Mouse (Mus musculus) left cerebral cortex, adult 8-10 months (tissue): Measurements from ENCODE around the gene Dera. TPM values are rescaled to one million over a fixed set of nuclear protein-coding genes. Genes with fewer than 3 reads are reported as not detected.
A peak's percentile ranks its signal among the peaks of the same experiment; 100 is the strongest.

ENCODE experiments used
- DNase-seq, 2 experiments: peaks; one replicate each; pipeline ENCODE4 v3.0.0; 2022; ENCODE audit warnings: low spot score in 2 of 2
- total RNA-seq, 4 experiments: library from RNA; stranded (reverse); gene quantifications; 2 replicates each; pipeline ENCODE4 v1.2.4; 2022

Dera gene
- total RNA-seq, 4 experiments from 2014 or later: 3.1 to 6.4 (median 3.3) TPM

DNA sequence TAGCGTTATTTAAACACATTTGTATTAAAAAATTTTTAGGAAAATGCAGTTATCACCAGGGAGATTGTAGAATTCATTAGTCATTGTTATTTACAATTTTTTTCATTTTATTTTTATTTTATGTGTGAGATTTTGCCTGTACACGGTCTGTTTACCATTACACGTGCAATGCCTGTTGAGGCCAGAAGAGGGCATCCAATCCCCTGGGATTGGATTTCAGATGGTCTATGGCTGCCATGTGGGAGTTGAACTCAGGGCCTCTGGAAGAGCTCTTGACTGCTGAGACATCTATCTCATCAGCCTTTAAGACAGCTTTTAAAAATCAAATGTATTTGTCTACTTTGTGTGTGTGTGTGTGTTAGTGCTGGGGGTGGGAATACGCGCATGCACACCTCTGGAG lies 2.0 kb downstream of the Dera start:
- no peak for DNase-seq

DNA sequence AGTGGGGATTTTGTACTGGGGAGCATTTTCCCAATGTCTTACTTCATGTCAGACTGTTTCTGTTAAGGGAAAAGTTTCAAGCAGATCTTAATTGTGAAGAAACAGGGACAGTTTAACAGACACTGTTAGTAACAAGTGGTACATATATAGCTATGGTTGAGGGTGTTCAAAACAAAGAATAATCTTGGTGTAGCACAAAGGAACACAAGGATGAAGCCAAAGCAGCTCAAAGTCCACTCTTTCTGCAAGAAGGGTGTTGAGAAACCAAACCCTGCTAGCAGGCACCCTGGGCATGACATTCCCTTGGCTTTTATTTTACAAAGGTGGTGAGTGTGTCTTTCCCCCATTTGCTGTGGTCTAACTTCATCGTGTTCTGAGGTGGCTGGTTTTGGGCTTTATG lies 3.5 kb downstream of the Dera start:
- no peak for DNase-seq

DNA sequence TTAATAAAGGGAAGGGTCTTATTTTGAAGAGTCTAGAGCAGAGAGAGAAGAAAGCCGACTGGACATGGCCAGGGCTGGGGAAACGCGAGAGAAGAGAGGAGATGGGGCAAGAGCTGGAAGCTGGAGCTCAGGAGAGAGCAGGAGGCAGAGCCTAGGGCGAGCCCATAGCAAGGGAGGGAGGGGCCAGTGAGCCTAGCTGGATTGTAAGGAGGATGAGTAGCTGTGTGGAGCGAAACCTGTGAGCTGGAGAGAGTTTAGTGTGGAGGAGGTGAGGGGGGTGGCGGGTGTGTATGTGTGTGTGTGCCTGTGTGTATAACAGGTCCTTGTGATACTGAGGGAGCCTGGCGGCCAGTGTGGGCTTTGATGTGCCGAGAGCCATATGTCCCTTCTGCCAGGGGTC lies 5.3 kb downstream of the Dera start:
- DNase-seq: peak in 1 of 2 experiments; percentile 18

DNA sequence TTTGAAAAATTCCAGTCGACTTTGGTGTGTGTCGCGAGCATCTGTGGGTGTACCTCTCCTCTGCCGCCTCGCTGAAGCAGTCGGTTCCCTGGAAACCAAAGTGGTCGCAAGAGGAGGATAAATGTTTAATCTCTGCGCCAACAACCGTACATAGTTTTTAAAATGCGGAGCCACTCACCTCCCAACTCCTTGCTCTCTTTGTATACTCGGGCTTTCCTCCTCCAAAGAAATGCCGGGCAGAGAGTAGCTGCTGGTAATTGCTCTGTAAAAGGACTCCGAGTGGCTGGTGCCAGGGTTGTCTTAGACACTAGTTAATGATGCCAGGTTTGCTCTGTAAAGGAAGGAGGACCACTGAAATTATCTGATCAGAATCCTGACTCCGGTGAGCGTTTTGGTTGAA lies 6.6 kb downstream of the Dera start:
- DNase-seq: peak in 1 of 2 experiments; percentile 20

DNA sequence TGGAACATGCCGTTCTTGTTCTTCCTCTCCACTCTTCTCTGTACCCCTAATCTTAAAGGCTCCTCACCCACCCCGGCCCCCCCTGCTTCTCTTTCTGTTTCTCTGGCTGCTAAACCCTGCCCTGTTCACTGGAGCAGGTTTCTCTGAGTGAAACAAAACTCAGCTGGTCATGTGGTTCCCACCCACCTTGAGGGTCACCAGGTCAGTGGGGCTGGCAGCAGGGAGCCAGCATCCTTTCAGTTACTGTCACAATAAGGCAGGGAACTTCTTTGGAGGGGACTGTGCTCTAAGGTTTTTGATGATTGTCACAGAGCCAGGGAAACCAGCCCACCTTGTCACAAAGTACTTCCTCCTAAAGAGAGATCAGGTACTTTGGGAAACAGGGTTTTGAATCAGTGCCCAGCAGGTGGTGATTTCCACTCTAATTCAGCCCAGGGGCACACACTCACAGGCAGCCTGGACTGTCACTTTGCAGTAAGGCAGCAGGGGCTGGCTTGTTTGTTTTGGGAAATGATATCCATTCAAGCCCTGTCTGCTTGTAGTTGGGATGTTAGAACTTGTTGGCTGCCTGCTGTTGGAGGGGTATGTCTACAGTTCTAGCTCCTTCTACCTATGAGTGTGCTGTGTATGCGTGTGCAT lies 10.3 kb downstream of the Dera start:
- no peak for DNase-seq

DNA sequence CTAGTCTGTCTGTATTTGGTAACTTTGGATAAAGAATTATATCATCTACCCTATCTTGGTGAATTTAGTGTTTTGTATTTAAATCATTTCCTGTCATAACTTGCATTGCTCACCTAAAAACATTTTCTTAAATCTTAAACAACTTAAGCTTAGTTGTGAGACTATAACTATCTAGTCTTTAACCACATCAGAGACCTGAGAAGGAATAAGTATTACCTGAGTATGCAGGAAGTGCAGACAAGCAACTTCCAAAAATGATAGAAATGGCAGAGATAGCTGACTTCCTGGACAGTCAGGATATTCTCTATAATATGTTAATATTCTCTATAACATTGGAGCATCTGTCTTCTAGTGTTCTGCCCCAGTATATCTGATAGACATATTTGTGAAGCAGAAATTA lies 11.8 kb downstream of the Dera start:
- no peak for DNase-seq

DNA sequence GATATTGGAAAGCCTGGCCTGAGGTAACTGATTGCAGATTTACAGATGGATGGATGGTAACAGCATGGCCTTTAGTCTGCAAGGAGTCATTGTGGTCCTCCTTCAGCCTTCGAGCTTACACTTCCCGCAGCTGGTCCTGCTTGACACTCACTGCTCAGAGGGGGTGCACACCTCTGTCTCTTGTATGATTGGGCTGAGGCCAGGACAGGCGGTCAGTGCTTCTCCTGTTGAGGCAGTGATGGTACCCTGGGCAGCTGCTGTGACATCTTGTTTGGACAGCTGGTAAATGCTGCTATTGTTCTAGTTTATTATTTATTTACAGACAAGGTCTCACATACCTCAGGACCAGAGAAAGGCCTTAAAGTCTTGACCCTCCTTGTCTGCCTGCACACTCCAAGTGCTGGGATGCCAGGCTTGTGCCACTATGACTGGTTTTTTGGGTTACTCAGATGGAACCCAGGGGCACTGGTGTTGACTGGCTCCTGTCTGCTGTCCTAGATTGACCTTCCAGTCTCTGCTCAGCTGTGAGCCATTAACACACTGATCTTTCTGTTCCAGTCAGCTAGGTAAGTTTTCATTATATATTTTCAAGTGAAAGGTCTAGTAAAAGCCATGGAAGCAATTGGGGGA lies 17.4 kb downstream of the Dera start:
- DNase-seq: no peak

DNA sequence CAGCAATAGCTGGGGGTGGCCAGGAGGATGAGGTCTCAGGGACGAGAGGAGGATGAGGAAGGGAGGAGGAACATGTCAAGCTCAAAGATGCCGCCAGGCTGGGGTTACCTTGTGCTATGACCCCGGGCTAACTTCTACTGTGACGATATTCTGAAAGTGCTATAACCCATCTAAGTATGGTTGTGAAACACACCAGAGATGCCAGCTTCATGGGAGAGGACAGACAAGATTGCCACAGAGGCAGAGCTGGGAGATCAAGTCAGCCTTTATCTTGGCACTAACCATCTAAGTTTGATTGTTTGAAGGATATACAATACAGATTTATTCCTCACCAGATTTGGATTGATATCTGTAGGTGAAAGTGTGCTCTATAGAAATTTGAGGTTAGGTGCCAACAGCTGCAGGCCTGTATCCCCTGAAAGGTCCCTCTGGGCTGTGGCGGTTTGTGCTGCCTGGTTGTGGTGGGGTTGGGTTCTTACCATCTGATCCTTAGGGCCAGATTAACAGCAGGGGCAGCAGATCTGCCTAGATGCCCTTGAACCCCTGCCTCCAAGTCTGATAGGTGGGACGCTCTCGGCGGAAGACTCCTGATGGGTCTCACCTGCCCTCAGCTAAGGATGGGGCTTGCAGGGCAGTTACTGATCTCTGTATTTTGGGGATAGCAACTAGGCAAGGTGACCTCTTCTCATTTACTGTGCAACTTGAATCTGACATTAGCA lies 18.7 kb downstream of the Dera start:
- DNase-seq: no peak

DNA sequence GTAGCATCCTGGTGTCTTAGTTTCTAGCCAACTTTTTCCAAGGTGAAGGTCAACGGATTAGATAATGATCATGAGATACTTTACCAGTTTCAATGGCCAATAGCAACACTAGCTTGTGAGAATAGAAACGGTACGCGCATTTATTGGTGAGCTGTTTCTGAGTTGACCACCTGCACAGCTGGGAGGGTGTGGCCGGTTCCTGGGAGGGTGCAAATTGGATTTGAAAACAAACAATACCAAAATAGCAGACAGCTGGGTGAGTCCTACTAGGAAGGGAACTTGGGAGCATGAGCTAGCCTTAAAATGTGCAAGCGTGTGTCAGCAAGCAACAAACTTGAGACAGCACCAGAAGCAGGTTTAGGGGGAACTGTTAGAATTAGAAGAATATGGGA lies 19.3 kb downstream of the Dera start:
- DNase-seq: no peak

DNA sequence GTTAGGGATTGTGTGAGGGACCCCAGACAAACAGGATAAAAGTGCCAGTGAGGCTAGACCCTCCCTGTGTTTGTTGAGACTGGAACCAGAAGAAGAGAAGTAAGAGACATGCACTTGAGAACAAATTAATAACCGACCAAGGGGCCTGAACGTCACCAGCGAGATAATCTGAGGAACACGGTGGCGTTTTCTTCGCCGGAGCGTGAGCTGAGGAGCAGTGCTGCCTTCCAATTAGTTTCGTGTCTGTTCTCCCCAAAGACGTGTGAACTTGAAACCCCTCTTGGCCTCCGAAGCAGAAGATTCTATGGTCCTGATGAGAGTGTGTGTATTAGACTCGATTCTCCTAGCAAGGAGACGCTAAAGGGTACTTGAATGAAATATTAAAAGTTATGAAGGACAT lies 19.8 kb downstream of the Dera start:
- no peak for DNase-seq

DNA sequence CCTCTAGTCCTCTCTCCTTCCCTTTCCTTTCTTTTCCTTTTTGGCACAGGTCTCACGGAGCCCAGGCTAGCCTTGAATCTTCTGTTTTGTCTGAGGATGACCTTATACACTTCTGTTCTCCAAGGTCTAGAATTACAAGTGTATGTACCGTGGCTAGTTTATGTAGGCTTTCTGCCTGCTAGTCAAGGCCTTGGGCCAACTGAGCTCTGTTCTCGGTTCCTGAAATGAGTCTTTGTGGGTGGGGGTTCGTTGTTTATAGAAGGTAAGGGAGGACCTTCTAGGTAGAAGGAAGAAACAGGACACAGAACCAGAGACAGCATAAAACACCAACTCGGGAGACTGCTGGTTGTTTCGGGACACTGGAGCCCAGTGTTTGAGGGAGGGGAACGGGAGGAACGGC lies 20.8 kb downstream of the Dera start:
- no peak for DNase-seq

DNA sequence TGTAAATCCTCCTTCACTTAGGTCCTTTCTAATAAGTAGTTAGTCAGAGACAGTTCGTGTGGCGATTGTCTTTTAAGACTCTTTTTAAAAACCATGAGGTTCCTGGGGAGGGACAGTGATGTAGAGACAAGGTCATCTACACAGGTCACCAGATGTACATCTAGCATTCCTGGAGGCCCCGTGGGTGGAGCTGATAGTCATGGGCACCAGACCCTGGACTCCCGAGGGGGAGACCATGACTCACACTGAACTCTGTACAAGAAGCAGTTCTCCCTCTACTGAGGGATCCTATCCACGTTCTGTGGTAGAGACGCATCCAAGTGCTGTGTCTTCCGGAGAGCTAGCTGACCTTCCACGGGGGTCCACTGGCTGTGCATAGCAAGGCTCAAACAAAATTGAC lies 22.6 kb downstream of the Dera start:
- no peak for DNase-seq

DNA sequence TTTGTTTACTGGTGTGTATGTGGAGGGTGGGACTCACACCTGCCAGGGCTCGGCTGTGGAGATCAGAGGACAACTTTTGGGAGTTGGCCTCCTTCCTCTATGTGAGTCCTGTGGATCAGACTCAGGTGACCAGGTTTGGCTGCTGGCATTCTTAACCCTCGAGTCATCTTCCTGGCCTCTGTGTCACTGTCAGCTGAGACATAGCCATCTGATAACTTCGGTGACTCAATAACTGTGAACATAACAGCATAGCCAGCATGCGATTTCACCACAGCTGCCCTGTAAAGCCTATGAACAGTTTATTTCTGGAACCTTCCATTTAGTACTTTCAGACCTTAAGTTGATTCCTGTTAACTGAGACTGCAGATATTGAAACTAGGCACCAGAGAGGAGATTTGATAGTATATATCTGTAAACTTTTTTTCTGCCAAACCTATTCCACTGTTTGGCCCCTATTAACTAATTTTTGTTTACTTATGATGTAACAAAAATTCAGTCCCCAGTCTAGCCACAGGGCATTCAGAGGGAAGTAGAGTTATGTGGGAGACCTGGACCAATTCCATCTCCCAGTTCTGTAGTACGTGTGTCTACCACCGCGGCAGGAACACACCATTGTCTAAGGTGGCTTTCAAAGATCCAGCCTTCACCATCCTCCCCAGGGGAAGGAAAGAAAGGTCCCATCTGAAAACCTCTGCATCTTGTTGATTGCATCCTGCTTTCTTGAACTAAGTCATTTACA lies 29.7 kb downstream of the Dera start:
- DNase-seq: no peak

DNA sequence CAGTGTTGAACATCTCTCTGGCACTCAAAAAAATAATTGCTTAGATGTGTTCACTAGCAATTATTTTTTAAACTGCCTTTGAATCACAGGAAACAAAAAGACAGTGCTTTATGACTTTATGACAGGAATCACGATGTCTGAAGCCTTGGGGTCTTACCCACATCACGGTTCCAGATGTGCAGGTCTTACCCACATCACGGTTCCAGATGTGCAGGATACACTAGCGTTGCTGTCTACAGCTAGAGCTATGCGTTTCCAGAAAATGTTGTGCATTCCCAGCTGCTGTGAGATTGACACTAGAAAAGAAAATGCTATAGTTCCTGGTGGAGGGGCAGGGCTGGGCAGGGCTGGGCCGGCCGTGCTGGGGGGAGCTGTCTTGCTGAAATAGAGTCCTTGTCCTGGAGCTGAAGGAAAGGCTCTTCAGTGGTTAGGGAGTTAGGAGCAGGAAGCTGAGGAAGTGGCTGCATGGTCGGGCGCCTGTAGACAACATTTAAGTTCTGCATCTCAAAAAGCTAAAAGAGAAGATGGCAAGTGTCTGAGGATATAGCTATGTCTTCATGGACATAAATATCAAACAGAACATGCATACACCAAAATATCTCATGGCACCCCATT lies 34.7 kb downstream of the Dera start:
- no peak for DNase-seq

DNA sequence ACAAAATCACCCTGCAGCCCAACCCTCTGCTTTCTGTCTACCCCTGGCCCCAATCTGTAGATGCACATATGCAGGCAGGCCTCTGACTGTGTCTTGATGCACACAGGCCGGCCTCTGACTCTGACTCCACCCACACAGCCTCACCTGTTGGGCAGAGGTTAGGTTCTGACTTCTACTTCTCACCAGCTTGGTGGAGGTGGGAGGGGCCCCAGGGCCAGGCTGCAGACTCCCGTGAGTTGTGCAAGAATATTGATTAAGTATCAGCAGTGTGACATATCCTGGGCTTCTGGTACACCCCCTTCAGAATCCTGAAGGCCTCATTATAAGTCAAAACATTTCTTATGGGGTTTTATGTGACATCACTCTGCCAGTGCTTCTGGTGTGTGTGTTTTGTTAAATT lies 35.3 kb downstream of the Dera start:
- DNase-seq: no peak

DNA sequence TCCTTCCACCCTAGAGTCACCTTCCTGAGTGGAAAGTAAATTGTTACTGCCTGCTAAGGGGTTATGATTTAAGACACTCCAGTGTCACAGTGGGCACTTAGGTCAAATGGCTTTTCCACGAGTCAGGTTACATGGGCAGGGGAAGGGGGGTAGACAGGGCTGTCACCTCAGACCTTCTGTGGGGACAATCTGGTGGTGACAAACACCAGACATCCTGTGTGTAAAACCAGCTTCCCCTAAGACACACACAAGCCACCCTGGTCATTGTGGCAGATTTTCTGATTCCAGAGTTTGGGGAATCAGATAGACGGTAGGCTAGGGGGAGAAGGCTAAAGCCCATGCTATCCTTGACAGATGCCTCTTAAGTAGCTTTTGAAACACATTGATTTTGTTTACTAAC lies 41.1 kb downstream of the Dera start:
- DNase-seq: no peak

DNA sequence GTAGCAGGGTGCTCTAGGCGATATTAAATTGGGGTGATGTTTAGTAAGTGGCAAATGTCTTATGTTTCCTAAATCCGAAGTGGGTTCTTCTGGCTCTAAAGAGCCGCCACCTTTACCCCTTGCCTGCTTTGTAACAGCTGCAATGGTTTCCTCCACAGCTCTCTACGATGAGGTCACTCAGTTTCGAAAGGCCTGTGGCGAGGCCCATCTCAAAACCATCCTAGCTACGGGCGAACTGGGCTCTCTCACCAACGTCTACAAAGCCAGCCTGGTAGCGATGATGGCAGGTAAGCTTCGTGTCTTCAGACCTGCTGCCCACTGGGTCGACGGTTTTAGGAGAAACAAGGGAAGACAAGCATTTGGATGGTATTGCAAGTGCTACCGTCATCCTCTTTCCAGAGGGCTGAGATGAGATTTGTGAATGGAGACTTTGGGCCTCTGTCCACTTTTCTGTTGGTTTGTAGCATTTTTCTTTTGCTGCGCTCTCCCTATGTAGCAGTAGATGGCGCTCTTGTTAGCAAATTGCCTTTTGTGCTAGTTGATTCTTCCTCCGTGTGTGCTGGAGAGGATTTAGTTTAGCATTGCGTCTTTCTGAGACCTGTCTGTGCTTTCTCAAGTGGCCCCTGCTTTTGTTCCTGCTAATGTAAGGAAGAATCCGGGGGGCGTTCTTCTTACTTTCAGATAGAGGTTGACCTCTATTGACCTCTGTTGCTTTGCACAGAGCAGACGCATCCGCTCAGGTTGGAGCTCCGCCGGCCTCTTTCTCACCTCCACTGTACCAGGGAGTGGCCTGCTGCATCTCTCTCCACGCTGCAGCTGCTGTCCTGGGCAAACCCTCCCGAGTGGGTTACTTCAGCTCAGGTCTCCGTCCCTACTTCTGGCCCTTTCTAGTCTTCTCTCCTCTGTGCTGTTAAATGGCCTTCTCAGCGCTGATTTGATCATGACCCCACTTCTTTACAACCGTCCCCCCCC lies 42.5 kb downstream of the Dera start:
- peak in 1 of 2 experiments; percentile 12 for DNase-seq

DNA sequence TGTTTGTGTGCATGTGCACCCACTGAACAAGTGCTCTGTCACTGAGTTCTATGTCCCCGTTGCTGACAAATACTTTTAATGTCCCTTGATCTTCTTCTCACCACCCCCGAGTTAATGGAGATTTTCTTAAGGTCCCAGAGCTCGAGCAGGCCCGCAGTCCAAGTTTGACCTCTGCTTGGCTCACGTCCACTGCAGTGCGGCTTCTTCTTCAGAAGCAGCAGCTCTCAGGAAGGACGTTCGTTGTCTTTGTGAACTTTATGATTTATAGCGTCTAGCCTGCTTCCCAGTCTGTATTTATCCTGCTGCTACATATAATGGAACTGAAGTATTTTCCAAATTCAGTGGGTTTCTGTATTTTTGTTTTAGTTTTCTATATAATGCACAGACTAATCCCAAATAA lies 44.9 kb downstream of the Dera start:
- DNase-seq: no peak

DNA sequence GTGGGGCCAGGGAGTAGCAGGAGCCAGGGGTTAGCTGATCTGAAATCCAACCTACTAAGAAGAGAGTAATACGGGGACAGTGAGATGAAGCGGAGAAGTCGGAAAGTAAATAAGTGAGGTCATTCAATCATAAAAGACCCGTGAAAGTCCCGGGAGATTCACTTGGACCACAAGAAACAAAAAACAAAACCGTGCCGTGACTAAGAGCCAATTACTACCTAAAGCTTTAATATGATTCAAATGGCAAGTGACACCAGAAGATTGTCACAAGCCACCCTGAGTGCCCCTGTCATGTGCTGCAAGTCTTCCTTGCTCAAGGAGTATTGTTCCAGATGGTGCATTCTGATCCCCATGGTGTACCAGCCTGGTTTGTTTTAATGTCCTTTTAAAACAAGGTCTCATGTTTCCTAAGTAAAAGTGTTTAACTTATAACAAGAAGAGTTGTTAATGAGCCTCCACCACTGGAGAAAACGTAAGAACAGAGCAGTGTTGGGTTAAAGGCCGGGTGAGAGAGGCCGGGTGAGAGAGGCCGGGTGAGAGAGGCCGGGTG lies 49.2 kb downstream of the Dera start:
- DNase-seq: no peak

DNA sequence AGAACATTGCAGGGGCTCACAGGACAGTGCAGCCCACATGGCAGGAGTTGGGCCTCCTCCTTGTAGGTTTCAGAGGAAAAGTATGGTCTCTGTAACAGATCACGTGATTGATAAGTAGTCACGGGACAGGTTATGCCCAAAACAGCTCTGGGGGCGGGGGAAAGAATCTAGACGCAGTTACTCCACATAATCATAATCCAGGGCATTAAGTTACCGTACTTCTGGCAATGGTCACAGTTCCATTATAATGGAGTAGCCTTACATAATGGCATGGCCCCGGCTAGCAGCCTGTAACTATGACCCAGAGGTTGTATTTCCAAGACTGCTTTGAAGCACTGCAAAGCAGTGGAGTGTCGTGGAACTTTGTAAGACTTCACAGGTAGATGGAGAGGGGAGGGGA lies 49.8 kb downstream of the Dera start:
- DNase-seq: no peak
